Mouse (Mus musculus) megakaryocyte, embryonic 14.5 days (primary cell): Measurements from ENCODE around the gene Gabrg2.

ENCODE experiments used
- FLI1 ChIP-seq: IDR thresholded peaks from 2 replicates; pipeline ENCODE4 v1.6.1; 2012; ENCODE audit warnings: low read length, inconsistent platforms, mixed read lengths
- GATA1 ChIP-seq: IDR thresholded peaks from 3 replicates; pipeline ENCODE4 v1.6.1; 2012; ENCODE audit warnings: mixed read lengths, low read length, inconsistent platforms, borderline replicate concordance

DNA sequence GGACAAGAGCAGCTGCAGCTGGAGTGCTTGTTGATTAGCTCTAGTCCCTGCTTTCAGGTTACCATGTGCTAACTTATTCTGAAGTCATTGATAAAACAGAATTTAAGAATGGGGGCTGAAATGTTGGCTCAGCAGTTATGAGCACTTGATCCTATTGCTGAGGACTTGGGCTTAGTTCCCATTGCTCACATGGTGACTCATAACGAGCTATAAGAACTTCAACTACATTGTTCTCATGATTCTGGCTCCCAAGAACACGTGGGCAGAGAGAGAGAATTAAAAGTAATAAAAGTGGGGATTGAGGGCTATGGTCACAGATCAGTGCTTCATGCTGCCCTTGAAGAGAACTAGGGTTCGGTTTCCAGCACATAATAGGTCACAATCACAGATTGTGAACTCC is 48.8 kb downstream of the Gabrg2 start:
- TF ChIP-seq GATA1 (no peak), FLI1 (no peak)
